Mouse (Mus musculus) frontal cortex, postnatal 14 days (tissue): Measurements from ENCODE around the gene Slc12a5.

ENCODE experiments used
- DNase-seq, 2 experiments: peaks; one replicate each; pipeline ENCODE4 v3.0.0; 2022; ENCODE audit warnings: low spot score in 2 of 2

The Slc12a5 gene

GRCm38 (mm10) chr2:164979749-164980148 lies 19.1 kb downstream of the Slc12a5 start:
- DNase-seq, result no peak

- DNase-seq, result no peak
Observed at GRCm38 (mm10) chr2:164985962-164986361, 25.4 kb downstream of the Slc12a5 start.

- no peak for DNase-seq
Observed at GRCm38 (mm10) chr2:164986371-164987027, 25.9 kb downstream of the Slc12a5 start.

GRCm38 (mm10) chr2:164988777-164989176 lies 28.2 kb downstream of the Slc12a5 start:
- no peak for DNase-seq

GRCm38 (mm10) chr2:164991111-164991510 lies 30.5 kb downstream of the Slc12a5 start:
- no peak for DNase-seq

- DNase-seq, result no peak
Observed at GRCm38 (mm10) chr2:164991808-164992207, 31.2 kb downstream of the Slc12a5 start.

GRCm38 (mm10) chr2:164994156-164994555 lies 33.6 kb downstream of the Slc12a5 start:
- DNase-seq, result no peak

- DNase-seq, result no peak
Observed at GRCm38 (mm10) chr2:164994659-164995428, 34.2 kb downstream of the Slc12a5 start.

- no peak for DNase-seq
Observed at GRCm38 (mm10) chr2:164995976-164996375, 35.4 kb downstream of the Slc12a5 start.

GRCm38 (mm10) chr2:164996848-164997720 lies 36.5 kb downstream of the Slc12a5 start:
- DNase-seq, result no peak

GRCm38 (mm10) chr2:164997721-164998428 lies 37.3 kb downstream of the Slc12a5 start:
- no peak for DNase-seq

GRCm38 (mm10) chr2:165001958-165002357 lies 41.4 kb downstream of the Slc12a5 start:
- no peak for DNase-seq

GRCm38 (mm10) chr2:165003108-165003507 lies 42.5 kb downstream of the Slc12a5 start:
- DNase-seq, result no peak

GRCm38 (mm10) chr2:165004237-165004636 lies 43.6 kb downstream of the Slc12a5 start:
- DNase-seq, result no peak

GRCm38 (mm10) chr2:165006813-165007212 lies 46.2 kb downstream of the Slc12a5 start:
- DNase-seq, result no peak

- no peak for DNase-seq
Observed at GRCm38 (mm10) chr2:165007986-165008385, 47.4 kb downstream of the Slc12a5 start.

GRCm38 (mm10) chr2:165009161-165009560 lies 48.6 kb downstream of the Slc12a5 start:
- no peak for DNase-seq

GRCm38 (mm10) chr2:165009581-165009980 lies 49.0 kb downstream of the Slc12a5 start:
- DNase-seq, result no peak

GRCm38 (mm10) chr2:165010351-165010750 lies 49.7 kb downstream of the Slc12a5 start:
- DNase-seq, result no peak

GRCm38 (mm10) chr2:165014935-165015334 lies 54.3 kb downstream of the Slc12a5 start:
- DNase-seq, result no peak

GRCm38 (mm10) chr2:165020490-165020889 lies 59.9 kb downstream of the Slc12a5 start:
- no peak for DNase-seq

- DNase-seq, result no peak
Observed at GRCm38 (mm10) chr2:165027163-165027562, 66.6 kb downstream of the Slc12a5 start.
